Mouse (Mus musculus): ENCODE measurements around the gene Arvcf.

DNA sequence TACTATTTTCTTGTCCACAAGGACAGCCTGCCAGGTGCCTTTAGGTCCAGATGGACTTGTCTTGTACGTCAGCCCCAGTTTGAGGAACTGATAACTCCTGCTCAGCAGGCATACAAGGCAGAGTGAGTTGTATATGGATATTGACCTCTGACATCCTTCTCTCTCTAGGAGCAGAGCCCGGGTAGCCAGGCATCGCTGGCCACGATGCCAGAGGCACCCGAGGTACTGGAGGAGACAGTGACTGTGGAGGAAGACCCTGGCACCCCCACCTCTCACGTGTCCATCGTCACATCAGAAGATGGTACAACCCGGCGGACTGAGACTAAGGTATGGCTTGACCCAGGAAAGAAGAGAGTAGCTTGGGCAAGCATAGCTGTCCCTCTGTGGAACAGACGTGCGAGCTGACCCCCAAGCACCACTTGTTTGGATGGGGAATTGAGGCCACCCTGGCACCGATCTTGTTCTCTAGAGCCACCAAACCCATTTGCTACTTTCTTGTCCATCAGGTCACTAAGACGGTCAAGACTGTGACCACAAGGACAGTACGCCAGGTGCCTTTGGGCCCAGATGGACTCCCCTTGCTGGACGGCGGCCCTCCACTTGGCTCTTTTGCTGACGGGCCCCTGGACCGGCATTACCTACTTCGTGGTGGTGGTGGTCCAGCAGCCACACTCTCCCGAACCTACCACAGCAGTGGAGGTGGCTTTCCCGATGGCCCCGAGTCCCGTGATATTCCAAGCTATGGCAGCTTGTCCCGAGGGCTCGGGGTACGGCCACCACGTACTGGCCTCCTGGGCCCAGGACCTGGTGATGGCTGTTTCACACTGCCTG, 49.0 kb downstream of the Arvcf start:
- TF ChIP-seq CTCF (IDR thresholded peaks at IDR 0.05; ENCODE audit: low read depth, low read length) (no peak), TAL1 (conservative IDR thresholded peaks at IDR 0.05; ENCODE audit: low read depth, low read length) (no peak), GATA1 (IDR thresholded peaks at IDR 0.05; ENCODE audit: borderline replicate concordance, low read length) (no peak), POLR2AphosphoS5 (IDR thresholded peaks at IDR 0.05; ENCODE audit: insufficient replicate concordance, low read depth, low read length) (no peak)
